Mouse (Mus musculus) CD8-positive naive resting alpha-beta T cell, adult 57 days (primary cell): ENCODE results near the gene Ephb2. TPM values are rescaled to one million over a fixed set of nuclear protein-coding genes. Genes with fewer than 3 reads are reported as not detected.

Experiments used
- total RNA-seq: library from RNA; stranded (reverse); gene quantifications from one replicate; pipeline ENCODE4 v1.2.4, GENCODE M21; 2023

Ephb2 gene
- total RNA-seq: not detected

GRCm38 (mm10) chr4:136835621-136836386, at the start of gene Ephb2:
Gene Ephb2, minus strand, starts transcription at chr4:136835988.

GRCm38 (mm10) chr4:136622388-136622787, 213.4 kb downstream of the Ephb2 start, which contains the start of gene Lactbl1:
Gene Lactbl1, plus strand, starts transcription at chr4:136622621.

DNA sequence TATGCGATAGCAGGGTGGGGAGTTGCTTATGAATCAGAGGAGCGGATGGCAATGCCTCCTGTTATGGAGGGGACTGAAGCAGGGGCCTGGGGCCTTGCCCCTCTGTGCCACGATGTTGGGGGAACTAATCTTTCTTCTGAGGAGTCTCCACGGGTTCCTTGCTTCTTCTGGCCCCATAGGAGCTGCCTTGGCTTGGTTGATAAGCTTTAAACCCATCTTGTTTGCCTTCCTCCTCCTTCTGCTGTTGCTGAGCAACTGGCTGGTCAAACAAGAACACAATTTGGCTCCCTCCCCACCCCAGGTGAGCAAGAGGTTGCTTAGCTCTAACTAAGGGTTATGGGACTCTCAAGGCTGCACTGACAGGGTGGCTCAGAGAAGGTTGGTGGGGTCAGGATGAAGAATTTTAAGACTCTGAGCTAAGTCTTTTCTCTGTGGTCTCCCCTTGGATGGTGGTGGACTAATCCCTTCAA, 225.4 kb downstream of the Ephb2 start, which contains the start of gene Tex46:
Tex46 (plus strand) TSS at position 51 of the 470 bp plus-strand sequence.

DNA sequence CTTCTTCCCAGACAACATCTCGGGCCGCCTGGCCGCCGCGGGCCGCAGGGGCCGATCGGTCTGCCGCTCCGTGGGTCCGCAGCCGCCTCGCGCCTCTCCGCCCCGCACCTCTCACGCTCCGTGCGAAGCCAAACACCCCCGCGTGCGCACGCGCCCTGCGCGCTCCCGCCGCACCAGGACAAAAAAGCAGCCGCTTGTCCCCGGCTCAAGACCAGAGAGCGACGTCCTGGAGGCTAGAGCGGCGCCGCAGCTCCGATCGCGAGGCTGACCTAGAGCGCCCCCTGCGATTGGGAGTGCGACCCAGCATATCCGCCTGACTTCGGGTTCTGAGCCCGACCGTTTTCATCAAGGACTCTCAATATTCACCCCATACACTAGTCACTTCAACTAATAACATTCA, 233.2 kb downstream of the Ephb2 start, which contains the start of gene Kdm1a:
Kdm1a (minus strand) TSS at position 156 of the 400 bp plus-strand sequence.

Other genes with a start within 250 kb of the Ephb2 start
- gene Kdm1a, start 233.3 kb downstream of the Ephb2 start, total RNA-seq: 63.5 TPM
- gene Tex46, start 225.6 kb downstream of the Ephb2 start, total RNA-seq: not detected
- not detected for gene Lactbl1, start 213.4 kb downstream of the Ephb2 start, total RNA-seq
- 8.6 TPM for gene C1qb, start 50.2 kb upstream of the Ephb2 start, total RNA-seq
- 4.9 TPM for gene C1qc, start 57.1 kb upstream of the Ephb2 start, total RNA-seq
- 5.1 TPM for gene C1qa, start 62.8 kb upstream of the Ephb2 start, total RNA-seq
- gene Epha8, start 120.8 kb upstream of the Ephb2 start, total RNA-seq: not detected
- gene Zbtb40, start 212.8 kb upstream of the Ephb2 start, total RNA-seq: 28.1 TPM